Mouse (Mus musculus): ENCODE measurements at regions not wholly inside any gene's neighbourhood (a gene's known extent, or its start where the extent isn't known, plus 50 kb on each side); places are given as distances from the start of the nearest gene placed in this dataset.
"Not testable (repeated sequence)": the region's sequence is repeated elsewhere in the genome, so short reads cannot be mapped to it uniquely, and the experiment has no call there.

- H3K27me3 ChIP-seq (ENCODE audit: control insufficient read depth, insufficient read depth, low read length): no peaks in the 10 kb centered on the region
- no peak overlapping the region for H3K9ac ChIP-seq (replicated peaks; ENCODE audit: low read length)
- no peak overlapping the region for H3K4me3 ChIP-seq (ENCODE audit: low read depth, low read length)
- no peaks in the 10 kb centered on the region for H3K4me1 ChIP-seq (ENCODE audit: control insufficient read depth, insufficient read depth, low read length)
- ATAC-seq (replicated peaks; ENCODE audit: insufficient number of reproducible peaks, low FRiP score, low TSS enrichment, low read depth) (no peak), DNase-seq (ENCODE audit: low spot score) (no peak)
- WGBS: 88% methylated on average over 3 of the region's 3 CpGs
- no peak overlapping the region for H3K4me2 ChIP-seq (ENCODE audit: low read depth, low read length)
- no peaks in the 10 kb centered on the region for H3K9me3 ChIP-seq (replicated peaks; ENCODE audit: control insufficient read depth, low read length)
- no peak overlapping the region for H3K27ac ChIP-seq (replicated peaks; ENCODE audit: low read depth, low read length)
- no peaks in the 10 kb centered on the region for H3K36me3 ChIP-seq (replicated peaks; ENCODE audit: control insufficient read depth, insufficient read depth, low read depth, low read length)
These were observed 1201.1 kb upstream of the Tacstd2 start for GRCm38 (mm10) chr6:68736647-68737046.

GRCm38 (mm10) chr6:68736068-68736467, 1200.5 kb upstream of the Tacstd2 start:
- H3K9me3 ChIP-seq (replicated peaks; ENCODE audit: control insufficient read depth, low read length): no peaks in the 10 kb centered on the region
- H3K4me1 ChIP-seq (ENCODE audit: control insufficient read depth, insufficient read depth, low read length): no peaks in the 10 kb centered on the region
- H3K4me2 ChIP-seq (ENCODE audit: low read depth, low read length): no peak overlapping the region
- ATAC-seq (replicated peaks; ENCODE audit: insufficient number of reproducible peaks, low FRiP score, low TSS enrichment, low read depth) (no peak), DNase-seq (ENCODE audit: low spot score) (no peak)
- H3K27ac ChIP-seq (replicated peaks; ENCODE audit: low read depth, low read length): no peak overlapping the region
- H3K36me3 ChIP-seq (replicated peaks; ENCODE audit: control insufficient read depth, insufficient read depth, low read depth, low read length): no peaks in the 10 kb centered on the region
- no peaks in the 10 kb centered on the region for H3K27me3 ChIP-seq (ENCODE audit: control insufficient read depth, insufficient read depth, low read length)
- H3K9ac ChIP-seq (replicated peaks; ENCODE audit: low read length): no peak overlapping the region
- H3K4me3 ChIP-seq (ENCODE audit: low read depth, low read length): no peak overlapping the region

- H3K9ac ChIP-seq (replicated peaks; ENCODE audit: low read length); H3K9me3 ChIP-seq (replicated peaks; ENCODE audit: control insufficient read depth, low read length); H3K27me3 ChIP-seq (ENCODE audit: control insufficient read depth, insufficient read depth, low read length); H3K4me1 ChIP-seq (ENCODE audit: control insufficient read depth, insufficient read depth, low read length); H3K36me3 ChIP-seq (replicated peaks; ENCODE audit: control insufficient read depth, insufficient read depth, low read depth, low read length); H3K4me3 ChIP-seq (ENCODE audit: low read depth, low read length); DNase-seq (ENCODE audit: low spot score); ATAC-seq (replicated peaks; ENCODE audit: insufficient number of reproducible peaks, low FRiP score, low TSS enrichment, low read depth); H3K27ac ChIP-seq (replicated peaks; ENCODE audit: low read depth, low read length); H3K4me2 ChIP-seq (ENCODE audit: low read depth, low read length): not testable (repeated sequence)
- 83% methylated on average over 1 of the region's 1 CpGs for WGBS
These were observed 1175.5 kb upstream of the Tacstd2 start for GRCm38 (mm10) chr6:68711084-68711483.

GRCm38 (mm10) chr6:68704291-68704800, 1168.8 kb upstream of the Tacstd2 start:
- not testable (repeated sequence) for DNase-seq (ENCODE audit: low spot score); H3K9me3 ChIP-seq (replicated peaks; ENCODE audit: control insufficient read depth, low read length); H3K4me3 ChIP-seq (ENCODE audit: low read depth, low read length); H3K27ac ChIP-seq (replicated peaks; ENCODE audit: low read depth, low read length); ATAC-seq (replicated peaks; ENCODE audit: insufficient number of reproducible peaks, low FRiP score, low TSS enrichment, low read depth); H3K4me1 ChIP-seq (ENCODE audit: control insufficient read depth, insufficient read depth, low read length); H3K4me2 ChIP-seq (ENCODE audit: low read depth, low read length); H3K27me3 ChIP-seq (ENCODE audit: control insufficient read depth, insufficient read depth, low read length); H3K36me3 ChIP-seq (replicated peaks; ENCODE audit: control insufficient read depth, insufficient read depth, low read depth, low read length); H3K9ac ChIP-seq (replicated peaks; ENCODE audit: low read length)

- not testable (repeated sequence) for DNase-seq (ENCODE audit: low spot score); H3K27ac ChIP-seq (replicated peaks; ENCODE audit: low read depth, low read length); H3K27me3 ChIP-seq (ENCODE audit: control insufficient read depth, insufficient read depth, low read length); H3K9ac ChIP-seq (replicated peaks; ENCODE audit: low read length); H3K36me3 ChIP-seq (replicated peaks; ENCODE audit: control insufficient read depth, insufficient read depth, low read depth, low read length); H3K9me3 ChIP-seq (replicated peaks; ENCODE audit: control insufficient read depth, low read length); H3K4me2 ChIP-seq (ENCODE audit: low read depth, low read length); H3K4me3 ChIP-seq (ENCODE audit: low read depth, low read length); H3K4me1 ChIP-seq (ENCODE audit: control insufficient read depth, insufficient read depth, low read length); ATAC-seq (replicated peaks; ENCODE audit: insufficient number of reproducible peaks, low FRiP score, low TSS enrichment, low read depth)
These were observed 1145.2 kb upstream of the Tacstd2 start for GRCm38 (mm10) chr6:68680792-68681110.

GRCm38 (mm10) chr6:68680099-68680791, 1144.6 kb upstream of the Tacstd2 start:
- Histone ChIP-seq H3K9me3 (replicated peaks; ENCODE audit: control insufficient read depth, low read length) (no peaks in the 10 kb centered on the region), H3K27ac (replicated peaks; ENCODE audit: low read depth, low read length) (no peak overlapping the region), H3K9ac (replicated peaks; ENCODE audit: low read length) (no peak overlapping the region), H3K4me2 (ENCODE audit: low read depth, low read length) (no peak overlapping the region), H3K4me3 (ENCODE audit: low read depth, low read length) (no peak overlapping the region), H3K27me3 (ENCODE audit: control insufficient read depth, insufficient read depth, low read length) (no peaks in the 10 kb centered on the region), H3K4me1 (ENCODE audit: control insufficient read depth, insufficient read depth, low read length) (no peaks in the 10 kb centered on the region), H3K36me3 (replicated peaks; ENCODE audit: control insufficient read depth, insufficient read depth, low read depth, low read length) (no peaks in the 10 kb centered on the region)
- WGBS: 84% methylated on average over 3 of the region's 3 CpGs
- DNase-seq (ENCODE audit: low spot score) (no peak), ATAC-seq (replicated peaks; ENCODE audit: insufficient number of reproducible peaks, low FRiP score, low TSS enrichment, low read depth) (no peak)

- H3K27me3 ChIP-seq (ENCODE audit: control insufficient read depth, insufficient read depth, low read length); H3K4me2 ChIP-seq (ENCODE audit: low read depth, low read length); H3K9me3 ChIP-seq (replicated peaks; ENCODE audit: control insufficient read depth, low read length); H3K4me3 ChIP-seq (ENCODE audit: low read depth, low read length); H3K9ac ChIP-seq (replicated peaks; ENCODE audit: low read length); H3K36me3 ChIP-seq (replicated peaks; ENCODE audit: control insufficient read depth, insufficient read depth, low read depth, low read length); H3K27ac ChIP-seq (replicated peaks; ENCODE audit: low read depth, low read length); ATAC-seq (replicated peaks; ENCODE audit: insufficient number of reproducible peaks, low FRiP score, low TSS enrichment, low read depth); H3K4me1 ChIP-seq (ENCODE audit: control insufficient read depth, insufficient read depth, low read length): not testable (repeated sequence)
- peak; percentile 64 for DNase-seq (ENCODE audit: low spot score)
- 1% methylated on average over 10 of the region's 10 CpGs for WGBS
These were observed 1132.8 kb upstream of the Tacstd2 start for GRCm38 (mm10) chr6:68668433-68668832.

GRCm38 (mm10) chr6:68632309-68632708, 1096.7 kb upstream of the Tacstd2 start:
- not testable (repeated sequence) for H3K4me3 ChIP-seq (ENCODE audit: low read depth, low read length); H3K4me2 ChIP-seq (ENCODE audit: low read depth, low read length); H3K4me1 ChIP-seq (ENCODE audit: control insufficient read depth, insufficient read depth, low read length); H3K36me3 ChIP-seq (replicated peaks; ENCODE audit: control insufficient read depth, insufficient read depth, low read depth, low read length); ATAC-seq (replicated peaks; ENCODE audit: insufficient number of reproducible peaks, low FRiP score, low TSS enrichment, low read depth); H3K9me3 ChIP-seq (replicated peaks; ENCODE audit: control insufficient read depth, low read length); H3K9ac ChIP-seq (replicated peaks; ENCODE audit: low read length); H3K27me3 ChIP-seq (ENCODE audit: control insufficient read depth, insufficient read depth, low read length); DNase-seq (ENCODE audit: low spot score); H3K27ac ChIP-seq (replicated peaks; ENCODE audit: low read depth, low read length)
